In the genomic region with DNA sequence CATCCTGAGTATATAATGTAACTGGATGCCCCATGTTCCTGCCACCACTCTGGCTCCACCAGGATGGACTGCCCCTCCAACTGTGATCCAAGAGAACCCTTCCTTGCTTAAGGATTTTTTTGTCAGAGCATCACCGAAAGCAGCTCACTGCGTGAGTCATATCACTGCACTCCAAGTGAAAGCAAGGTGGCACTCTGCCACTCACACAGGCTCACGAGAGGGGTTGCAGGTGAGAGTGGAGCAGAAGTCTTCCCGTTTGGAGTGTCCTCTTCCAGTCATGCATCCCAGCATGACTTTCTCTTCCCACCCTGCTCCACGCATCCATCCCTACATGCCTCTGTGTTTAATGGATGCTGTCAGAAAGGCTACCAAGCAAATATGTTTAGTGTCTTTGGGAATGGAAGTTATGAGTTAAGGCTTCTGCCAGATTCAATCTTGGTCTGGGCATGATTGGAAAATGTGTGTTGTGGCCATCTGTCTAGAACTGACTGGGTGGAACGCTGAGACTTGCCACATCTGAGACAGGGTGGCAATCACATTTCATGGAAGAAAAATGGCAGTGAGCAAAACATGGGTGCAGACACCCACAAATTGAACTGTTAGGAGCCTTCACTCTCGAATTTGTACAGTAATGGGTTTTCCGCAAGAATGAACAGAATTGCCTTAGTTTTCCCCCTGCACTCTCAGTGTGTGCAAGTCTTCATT, we compare ENCODE assay signal across 22 mouse cellular contexts.
A peak's percentile ranks its signal among the peaks of the same experiment; 100 is the strongest.
DNase-seq lines count a peak whose midpoint lies in the region; ATAC-seq and TF ChIP-seq lines count a peak whose summit lies in the region.
"Had no signal": no experiment of that assay in that cellular context is flagged by ENCODE, and none has a peak within 500 bp of the region (broad histone marks: within the 10 kb centered on the region; RNA-seq: fewer than 3 reads in every experiment).

No protein-coding gene starts in this region.

- H3K27ac ChIP-seq in cortical plate, adult 2 months (ENCODE audit: insufficient read depth, low read length), result peak overlapping the region; percentile 47; the same call in 1 of the 2 replicates
- H3K27ac ChIP-seq in midbrain, postnatal 0 days (ENCODE audit: low read depth, low read length), result no peak overlapping the region
- H3K27ac ChIP-seq: embryonic facial prominence, embryonic 13.5 days; gastrocnemius, adult 2 months; heart, embryonic 10.5 days; hindbrain, postnatal 0 days; limb, embryonic 15.5 days; liver, embryonic 14.5 days; midbrain, embryonic 13.5 days; stomach, postnatal 0 days had no signal

- no peak for DNase-seq in frontal cortex, postnatal 10 days (ENCODE audit: low spot score in 2 of 2)
- peak; percentile 39 to 46 for DNase-seq in left cerebral cortex, postnatal 10 days (ENCODE audit: extremely low spot score in 1 of 2, low spot score in 2 of 2)
- no peak for DNase-seq in left cerebral cortex, postnatal 4 days
- peak; percentile 57 for DNase-seq in right cerebral cortex, postnatal 25 days
- no peak for DNase-seq in midbrain, postnatal 0 days (ENCODE audit: low spot score)
- DNase-seq: adrenal gland, adult 8-10 months; cerebellum, adult 9-11 months; gastrocnemius, adult 2 months; layer of hippocampus, adult 9-11 months had no signal

- TF ChIP-seq CTCF in cortical plate, adult 2 months (IDR thresholded peaks at IDR 0.05; ENCODE audit: extremely low read depth, insufficient read depth, low read length), result no peak
- TF ChIP-seq CTCF in midbrain, postnatal 0 days (IDR thresholded peaks at IDR 0.05), result no peak

- 88% methylated on average over 8 of the region's 8 CpGs for WGBS in midbrain, postnatal 0 days

- TF ChIP-seq POLR2A in cortical plate, adult 2 months (IDR thresholded peaks at IDR 0.05; ENCODE audit: extremely low read depth, insufficient read depth, low read length), result no peak

- ATAC-seq in frontal cortex, adult (ENCODE audit: low TSS enrichment), result peak; percentile 66
- no peak for ATAC-seq in midbrain, postnatal 0 days (ENCODE audit: low FRiP score)
- ATAC-seq: activated CD4-positive, CD25-positive, alpha-beta regulatory T cell, adult 4 months; hindbrain, postnatal 0 days; intestine, embryonic 16.5 days; midbrain, embryonic 13.5 days had no signal

- H3K36me3 ChIP-seq in midbrain, postnatal 0 days (ENCODE audit: insufficient read depth, low read length), result no peaks in the 10 kb centered on the region
- H3K36me3 ChIP-seq: embryonic facial prominence, embryonic 13.5 days; heart, embryonic 10.5 days; limb, embryonic 15.5 days; midbrain, embryonic 13.5 days had no signal

- H3K4me3 ChIP-seq in cortical plate, adult 2 months (ENCODE audit: insufficient read depth, low read length), result no peak overlapping the region
- no peak overlapping the region for H3K4me3 ChIP-seq in midbrain, postnatal 0 days (ENCODE audit: low read depth, low read length)
- H3K4me3 ChIP-seq: embryonic facial prominence, embryonic 13.5 days; erythroblast, embryonic 14.5 days; gastrocnemius, adult 2 months; heart, embryonic 10.5 days; limb, embryonic 15.5 days; midbrain, embryonic 13.5 days had no signal

- intact Hi-C loops in left cerebral cortex, postnatal 10 days (cut with DNase I), result no loop called here
- intact Hi-C loops in left cerebral cortex, postnatal 4 days (cut with DNase I), result no loop called here

- H3K4me2 ChIP-seq in midbrain, postnatal 0 days (ENCODE audit: low read depth, low read length, poor library complexity, severe bottlenecking), result no peak overlapping the region
- H3K4me2 ChIP-seq: embryonic facial prominence, embryonic 13.5 days; limb, embryonic 15.5 days; lung, embryonic 14.5 days; midbrain, embryonic 13.5 days had no signal

- H3K27me3 ChIP-seq in midbrain, postnatal 0 days (ENCODE audit: insufficient read depth, low read length), result no peaks in the 10 kb centered on the region
- H3K27me3 ChIP-seq: limb, embryonic 15.5 days; midbrain, embryonic 13.5 days had no signal

- H3K9me3 ChIP-seq in midbrain, postnatal 0 days (ENCODE audit: low read length), result no peaks in the 10 kb centered on the region
- H3K9me3 ChIP-seq: embryonic facial prominence, embryonic 13.5 days; heart, embryonic 10.5 days; limb, embryonic 15.5 days; midbrain, embryonic 13.5 days had no signal

- H3K9ac ChIP-seq in midbrain, postnatal 0 days (replicated peaks; ENCODE audit: low read length, poor library complexity, severe bottlenecking), result no peak overlapping the region
- H3K9ac ChIP-seq: embryonic facial prominence, embryonic 13.5 days; limb, embryonic 15.5 days; liver, embryonic 14.5 days; lung, embryonic 14.5 days; midbrain, embryonic 13.5 days had no signal

- peaks cover 6% of the 10 kb centered on the region for H3K4me1 ChIP-seq in cortical plate, adult 2 months (ENCODE audit: control insufficient read depth, insufficient read depth, low read length)
- H3K4me1 ChIP-seq in midbrain, postnatal 0 days (ENCODE audit: insufficient read depth, low read length), result no peaks in the 10 kb centered on the region
- H3K4me1 ChIP-seq: limb, embryonic 15.5 days had no signal

Comparison
In these comparisons a context has a peak if more than half of its experiments do, and no peak if none do; other contexts are left out.
1. DNase-seq: peak in left cerebral cortex, postnatal 10 days (2 of 2) and right cerebral cortex, postnatal 25 days (single experiment); none in frontal cortex, postnatal 10 days (0 of 2), left cerebral cortex, postnatal 4 days (single experiment) and midbrain, postnatal 0 days (single experiment).